Mouse (Mus musculus) bone marrow, adult 2 months (tissue): ENCODE results near the gene Thtpa.

Experiments used
- CTCF ChIP-seq: fragments of 200-500 bp; IDR thresholded peaks from 2 replicates; pipeline ENCODE4 v1.5.1; 2011; ENCODE audit warnings: low read length, control low read depth; ENCODE audit not compliant: control insufficient read depth, insufficient read depth
- POLR2A ChIP-seq: fragments of 200-500 bp; IDR thresholded peaks from 2 replicates; pipeline ENCODE4 v1.6.1; 2011; ENCODE audit warnings: low read depth, mild to moderate bottlenecking, control low read depth, low read length, borderline replicate concordance; ENCODE audit not compliant: control insufficient read depth

GRCm38 (mm10) chr14:55065391-55065790 is 29.2 kb upstream of the Thtpa start:
- TF ChIP-seq CTCF: no peak
- TF ChIP-seq POLR2A: no peak
